Mouse (Mus musculus): ENCODE results near the gene Tut1. TPM values are rescaled to one million over a fixed set of nuclear protein-coding genes. Genes with fewer than 3 reads are reported as not detected.

Tut1 gene
- polyA plus RNA-seq, 1 experiment from 2014 or later, result 29.4 TPM

DNA sequence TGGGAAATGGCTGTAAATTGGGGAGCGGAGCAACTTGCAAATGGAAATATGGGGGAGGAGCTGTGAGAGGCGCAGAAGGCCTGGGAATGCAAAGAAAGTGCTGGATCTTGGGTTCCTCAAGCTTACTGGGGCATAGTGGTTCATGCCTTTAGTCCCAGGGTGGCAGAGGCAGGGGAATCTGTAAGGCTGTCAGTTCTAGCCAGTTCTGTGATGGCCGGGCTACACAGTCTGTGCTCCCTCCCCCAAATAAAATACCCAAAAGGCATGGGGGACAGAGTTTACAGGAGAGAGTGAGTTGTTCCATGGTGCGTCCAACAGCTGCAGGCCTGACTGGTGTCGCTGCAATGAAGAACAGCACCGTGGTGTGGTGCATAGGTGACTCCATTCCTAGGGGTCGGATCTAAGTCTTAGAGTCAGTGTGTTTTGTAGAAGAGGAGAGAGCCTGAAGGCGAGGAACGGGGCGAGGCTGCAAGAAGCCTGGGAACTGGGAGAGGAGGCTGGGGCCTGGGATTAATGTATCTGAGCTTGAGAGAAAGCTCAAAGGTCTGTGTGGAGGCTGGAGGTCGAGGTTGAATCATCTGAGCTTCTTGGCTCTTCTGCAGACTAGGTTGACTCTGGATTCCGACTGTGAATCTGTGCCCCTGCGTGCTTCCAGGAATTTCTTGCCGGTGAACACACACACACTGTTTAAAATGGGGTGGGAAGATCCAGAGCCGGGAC, 34.9 kb downstream of the Tut1 start:
- 16% methylated on average over 15 of the region's 15 CpGs for WGBS
- Histone ChIP-seq H3K36me3 (no peaks in the 10 kb centered on the region), H3K27ac (no peak overlapping the region), H3K4me1 (replicated peaks) (peaks cover 62% of the 10 kb centered on the region), H3K9ac (peak overlapping the region; percentile 66; the same call in 1 of the 2 replicates), H3K4me3 (peak overlapping the region; percentile 49), H3K4me2 (peak overlapping the region; percentile 70), H3K9me3 (no peaks in the 10 kb centered on the region), H3K27me3 (peaks cover 52% of the 10 kb centered on the region)
- ATAC-seq (ENCODE audit: low FRiP score), result no peak

GRCm38 (mm10) chr19:8989066-8989566, 35.5 kb downstream of the Tut1 start, which contains the start of gene Ahnak:
Ahnak (plus strand) TSS chr19:8989284.
- Histone ChIP-seq H3K4me3 (peak within 1 kb of the TSS; percentile 49), H3K4me1 (replicated peaks) (peaks cover 55% of the 10 kb centered on the region), H3K9me3 (no peaks in the 10 kb centered on the region), H3K27ac (peak within 1 kb of the TSS; percentile 48), H3K4me2 (peak within 1 kb of the TSS; percentile 70), H3K9ac (peak within 1 kb of the TSS; percentile 66), H3K36me3 (no peaks in the 10 kb centered on the region), H3K27me3 (peaks cover 52% of the 10 kb centered on the region)
- ATAC-seq (ENCODE audit: low FRiP score), result peak; percentile 29
- under 1% methylated on average over 38 of the region's 42 CpGs for WGBS

- H3K9me3 ChIP-seq, result no peaks in the 10 kb centered on the region
- peak overlapping the region; percentile 66 for H3K9ac ChIP-seq
- H3K4me3 ChIP-seq, result peak overlapping the region; percentile 49
- peak overlapping the region; percentile 48 for H3K27ac ChIP-seq
- H3K27me3 ChIP-seq, result peaks cover 52% of the 10 kb centered on the region
- peaks cover 49% of the 10 kb centered on the region for H3K4me1 ChIP-seq (replicated peaks)
- peak overlapping the region; percentile 70 for H3K4me2 ChIP-seq
- peak; percentile 62 for ATAC-seq (ENCODE audit: low FRiP score)
- WGBS, result under 1% methylated on average over 53 of the region's 53 CpGs
- no peaks in the 10 kb centered on the region for H3K36me3 ChIP-seq
Observed at GRCm38 (mm10) chr19:8989567-8990431, 36.2 kb downstream of the Tut1 start.

GRCm38 (mm10) chr19:8990432-8991102, 36.9 kb downstream of the Tut1 start:
- H3K27ac ChIP-seq, result peak overlapping the region; percentile 44; the same call in 1 of the 2 replicates
- peak; percentile 19; the same call in 1 of the 2 replicates for ATAC-seq (ENCODE audit: low FRiP score)
- peak overlapping the region; percentile 70 for H3K4me2 ChIP-seq
- H3K36me3 ChIP-seq, result no peaks in the 10 kb centered on the region
- H3K4me1 ChIP-seq (replicated peaks), result peaks cover 41% of the 10 kb centered on the region
- WGBS, result 16% methylated on average over 15 of the region's 15 CpGs
- H3K27me3 ChIP-seq, result peaks cover 52% of the 10 kb centered on the region
- peak overlapping the region; percentile 49 for H3K4me3 ChIP-seq
- H3K9me3 ChIP-seq, result no peaks in the 10 kb centered on the region
- H3K9ac ChIP-seq, result peak overlapping the region; percentile 66

- peak overlapping the region; percentile 70 for H3K4me2 ChIP-seq
Observed at GRCm38 (mm10) chr19:8991245-8991870, 37.7 kb downstream of the Tut1 start.

GRCm38 (mm10) chr19:8991871-8992735, 38.5 kb downstream of the Tut1 start:
- 0 out of 2 replicates have a peak overlapping the region, but pooled peaks have one; percentile 17 for H3K4me2 ChIP-seq
- no peak overlapping the region for H3K4me3 ChIP-seq
- peaks cover 35% of the 10 kb centered on the region for H3K4me1 ChIP-seq (replicated peaks)
- ATAC-seq (ENCODE audit: low FRiP score), result no peak
- WGBS, result 89% methylated on average over 13 of the region's 13 CpGs
- H3K27ac ChIP-seq, result no peak overlapping the region
- H3K36me3 ChIP-seq, result no peaks in the 10 kb centered on the region
- 0 out of 2 replicates have a peak overlapping the region, but pooled peaks have one; percentile 24 for H3K9ac ChIP-seq
- peaks cover 52% of the 10 kb centered on the region for H3K27me3 ChIP-seq
- H3K9me3 ChIP-seq, result no peaks in the 10 kb centered on the region

More at GRCm38 (mm10) chr19:8991245-8991870, 37.7 kb downstream of the Tut1 start:
- H3K27ac ChIP-seq, result no peak overlapping the region
- H3K27me3 ChIP-seq, result peaks cover 52% of the 10 kb centered on the region
- H3K9ac ChIP-seq, result no peak overlapping the region
- WGBS, result 80% methylated on average over 4 of the region's 4 CpGs
- no peak for ATAC-seq (ENCODE audit: low FRiP score)
- H3K9me3 ChIP-seq, result no peaks in the 10 kb centered on the region
- no peak overlapping the region for H3K4me3 ChIP-seq
- H3K4me1 ChIP-seq (replicated peaks), result peaks cover 35% of the 10 kb centered on the region
- H3K36me3 ChIP-seq, result no peaks in the 10 kb centered on the region

GRCm38 (mm10) chr19:8992769-8993624, 39.4 kb downstream of the Tut1 start:
- Histone ChIP-seq H3K4me1 (replicated peaks) (peaks cover 37% of the 10 kb centered on the region), H3K4me2 (0 out of 2 replicates have a peak overlapping the region, but pooled peaks have one; percentile 17), H3K9me3 (no peaks in the 10 kb centered on the region), H3K36me3 (no peaks in the 10 kb centered on the region), H3K9ac (0 out of 2 replicates have a peak overlapping the region, but pooled peaks have one; percentile 24), H3K4me3 (no peak overlapping the region), H3K27me3 (peaks cover 43% of the 10 kb centered on the region), H3K27ac (no peak overlapping the region)
- 0 out of 2 replicates have a peak, but pooled peaks have one; percentile 16 for ATAC-seq (ENCODE audit: low FRiP score)
- 39% methylated on average over 12 of the region's 12 CpGs for WGBS

GRCm38 (mm10) chr19:8993625-8993912, 39.9 kb downstream of the Tut1 start:
- H3K9me3 ChIP-seq, result no peaks in the 10 kb centered on the region
- no peaks in the 10 kb centered on the region for H3K36me3 ChIP-seq
- no peak overlapping the region for H3K9ac ChIP-seq
- ATAC-seq (ENCODE audit: low FRiP score), result no peak
- WGBS, result 52% methylated on average over 2 of the region's 2 CpGs
- no peak overlapping the region for H3K4me2 ChIP-seq
- H3K4me3 ChIP-seq, result no peak overlapping the region
- H3K4me1 ChIP-seq (replicated peaks), result peaks cover 31% of the 10 kb centered on the region
- H3K27ac ChIP-seq, result no peak overlapping the region
- H3K27me3 ChIP-seq, result peaks cover 37% of the 10 kb centered on the region

GRCm38 (mm10) chr19:8994813-8995607, 41.4 kb downstream of the Tut1 start:
- no peak overlapping the region for H3K9ac ChIP-seq
- no peaks in the 10 kb centered on the region for H3K36me3 ChIP-seq
- H3K4me3 ChIP-seq, result no peak overlapping the region
- no peak overlapping the region for H3K4me2 ChIP-seq
- no peaks in the 10 kb centered on the region for H3K9me3 ChIP-seq
- ATAC-seq (ENCODE audit: low FRiP score), result no peak
- H3K27me3 ChIP-seq, result peaks cover 23% of the 10 kb centered on the region
- WGBS, result 90% methylated on average over 10 of the region's 10 CpGs
- H3K27ac ChIP-seq, result no peak overlapping the region
- peaks cover 17% of the 10 kb centered on the region for H3K4me1 ChIP-seq (replicated peaks)
